Mouse (Mus musculus) liver, embryonic 15.5 days (tissue): ENCODE results near the gene Gp9. TPM values are rescaled to one million over a fixed set of nuclear protein-coding genes. Genes with fewer than 3 reads are reported as not detected.
"Not testable (repeated sequence)": the region's sequence is repeated elsewhere in the genome, so short reads cannot be mapped to it uniquely, and the experiment has no call there.

Experiments used
- ATAC-seq: fragments of 200-750 bp; cut with Nextera tagmentation; 2 replicates; pipeline ENCODE4 v1.8.0; 2017; ENCODE audit warnings: moderate number of reproducible peaks, mild to moderate bottlenecking, moderate library complexity; ENCODE audit not compliant: insufficient read depth
- H3K27ac ChIP-seq: fragments of 300-500 bp; sonication (generic); replicated peaks from 2 replicates; pipeline ENCODE4 v1.5.1; 2015; ENCODE audit warnings: mild to moderate bottlenecking, inconsistent platforms
- H3K27me3 ChIP-seq: fragments of 300-500 bp; sonication (generic); 2 replicates; pipeline ENCODE4 v1.6.1; 2015; ENCODE audit warnings: mild to moderate bottlenecking, inconsistent platforms
- H3K36me3 ChIP-seq: fragments of 300-500 bp; sonication (generic); replicated peaks from 2 replicates; pipeline ENCODE4 v1.6.1; 2015; ENCODE audit warnings: moderate library complexity, mild to moderate bottlenecking, inconsistent platforms
- H3K4me1 ChIP-seq: fragments of 300-500 bp; sonication (generic); replicated peaks from 2 replicates; pipeline ENCODE4 v1.6.1; 2015; ENCODE audit warnings: inconsistent platforms
- H3K4me2 ChIP-seq: fragments of 300-500 bp; sonication (generic); 2 replicates; pipeline ENCODE4 v1.6.1; 2015; ENCODE audit warnings: moderate library complexity, mild to moderate bottlenecking, inconsistent platforms
- H3K4me3 ChIP-seq: fragments of 300-500 bp; sonication (generic); replicated peaks from 2 replicates; pipeline ENCODE4 v1.5.1; 2015; ENCODE audit warnings: mild to moderate bottlenecking, inconsistent platforms
- H3K9ac ChIP-seq: fragments of 300-500 bp; sonication (generic); 2 replicates; pipeline ENCODE4 v1.6.1; 2015; ENCODE audit warnings: moderate library complexity, mild to moderate bottlenecking, inconsistent platforms
- H3K9me3 ChIP-seq: fragments of 300-500 bp; sonication (generic); replicated peaks from 2 replicates; pipeline ENCODE4 v1.6.1; 2016; ENCODE audit warnings: inconsistent platforms
- WGBS: fragments of 180-500 bp; shearing (Covaris S2); methylation state at CpG from one replicate; pipeline ENCODE4 v1.1.7; 2015; ENCODE audit warnings: mixed read lengths; ENCODE audit not compliant: insufficient replicate concordance; 5-methylcytosine and 5-hydroxymethylcytosine counted together
- polyA plus RNA-seq: library from polyadenylated mRNA; unstranded; fragments of >200 nt; fragmentation: Nextera tagmentation; extraction: Ambion mirVana; gene quantifications from 2 replicates; pipeline ENCODE4 v1.2.1, GENCODE M21; 2015

Gp9 gene
- polyA plus RNA-seq, 1 experiment from 2014 or later = 26.8 TPM

GRCm38 (mm10) chr6:87750184-87750910 is 27.5 kb upstream of the Gp9 start:
- Histone ChIP-seq H3K27ac (no peak overlapping the region), H3K4me3 (no peak overlapping the region), H3K27me3 (peaks cover 7% of the 10 kb centered on the region), H3K9me3 (no peaks in the 10 kb centered on the region), H3K4me2 (no peak overlapping the region), H3K9ac (no peak overlapping the region), H3K4me1 (peaks cover 55% of the 10 kb centered on the region), H3K36me3 (no peaks in the 10 kb centered on the region)
- 56% methylated on average over 8 of the region's 8 CpGs for WGBS
- ATAC-seq = no peak

- Histone ChIP-seq H3K4me1 (peaks cover 45% of the 10 kb centered on the region), H3K36me3 (no peaks in the 10 kb centered on the region), H3K27me3 (peaks cover 7% of the 10 kb centered on the region), H3K27ac (no peak overlapping the region), H3K9ac (no peak overlapping the region), H3K4me2 (no peak overlapping the region), H3K4me3 (no peak overlapping the region), H3K9me3 (no peaks in the 10 kb centered on the region)
- 71% methylated on average over 6 of the region's 6 CpGs for WGBS
- no peak for ATAC-seq
Observed at GRCm38 (mm10) chr6:87751574-87751973, 26.3 kb upstream of the Gp9 start.

- 92% methylated on average over 4 of the region's 4 CpGs for WGBS
- Histone ChIP-seq H3K4me2 (no peak overlapping the region), H3K36me3 (no peaks in the 10 kb centered on the region), H3K4me3 (no peak overlapping the region), H3K4me1 (peaks cover 24% of the 10 kb centered on the region), H3K27ac (no peak overlapping the region), H3K27me3 (peaks cover 7% of the 10 kb centered on the region), H3K9me3 (no peaks in the 10 kb centered on the region), H3K9ac (no peak overlapping the region)
- no peak; the same call in 1 of the 2 replicates for ATAC-seq
Observed at GRCm38 (mm10) chr6:87755196-87755595, 22.7 kb upstream of the Gp9 start.

- WGBS = 77% methylated on average over 8 of the region's 8 CpGs
- H3K27ac ChIP-seq = no peak overlapping the region
- ATAC-seq = no peak
Observed at GRCm38 (mm10) chr6:87756896-87757295, 21.0 kb upstream of the Gp9 start.

GRCm38 (mm10) chr6:87759404-87759803 is 18.5 kb upstream of the Gp9 start:
- Histone ChIP-seq H3K4me1 (peaks cover 43% of the 10 kb centered on the region), H3K9me3 (no peaks in the 10 kb centered on the region), H3K27me3 (no peaks in the 10 kb centered on the region), H3K27ac (peak overlapping the region; percentile 53), H3K4me2 (peak overlapping the region; percentile 17), H3K9ac (no peak overlapping the region), H3K4me3 (no peak overlapping the region), H3K36me3 (no peaks in the 10 kb centered on the region)
- 58% methylated on average over 3 of the region's 3 CpGs for WGBS
- ATAC-seq = no peak

More at GRCm38 (mm10) chr6:87756896-87757295, 21.0 kb upstream of the Gp9 start:
- Histone ChIP-seq H3K4me1 (peaks cover 32% of the 10 kb centered on the region), H3K4me2 (no peak overlapping the region), H3K9me3 (no peaks in the 10 kb centered on the region), H3K4me3 (no peak overlapping the region), H3K9ac (no peak overlapping the region), H3K36me3 (no peaks in the 10 kb centered on the region), H3K27me3 (peaks cover under 1% of the 10 kb centered on the region; the same call in 1 of the 2 replicates)

- peak overlapping the region; percentile 53 for H3K27ac ChIP-seq
- H3K27me3 ChIP-seq = no peaks in the 10 kb centered on the region
- peaks cover 42% of the 10 kb centered on the region for H3K4me1 ChIP-seq
- 48% methylated on average over 3 of the region's 3 CpGs for WGBS
- H3K9me3 ChIP-seq = no peaks in the 10 kb centered on the region
- no peaks in the 10 kb centered on the region for H3K36me3 ChIP-seq
- no peak for ATAC-seq
- no peak overlapping the region for H3K4me3 ChIP-seq
- peak overlapping the region; percentile 12; the same call in 1 of the 2 replicates for H3K4me2 ChIP-seq
- no peak overlapping the region for H3K9ac ChIP-seq
Observed at GRCm38 (mm10) chr6:87759850-87760249, 18.0 kb upstream of the Gp9 start.

- peaks cover 36% of the 10 kb centered on the region for H3K4me1 ChIP-seq
- no peak for ATAC-seq
- peak overlapping the region; percentile 87 for H3K27ac ChIP-seq
- no peak overlapping the region for H3K4me2 ChIP-seq
- 78% methylated on average over 5 of the region's 5 CpGs for WGBS
- no peak overlapping the region for H3K4me3 ChIP-seq
- no peaks in the 10 kb centered on the region for H3K9me3 ChIP-seq
- H3K27me3 ChIP-seq = no peaks in the 10 kb centered on the region
- no peak overlapping the region for H3K9ac ChIP-seq
- H3K36me3 ChIP-seq = no peaks in the 10 kb centered on the region
Observed at GRCm38 (mm10) chr6:87762161-87762560, 15.7 kb upstream of the Gp9 start.

- no peaks in the 10 kb centered on the region for H3K36me3 ChIP-seq
- 40% methylated on average over 4 of the region's 4 CpGs for WGBS
- ATAC-seq = peak; percentile 99
- peak overlapping the region; percentile 87 for H3K27ac ChIP-seq
- H3K9ac ChIP-seq = peak overlapping the region; percentile 33; the same call in 1 of the 2 replicates
- no peaks in the 10 kb centered on the region for H3K9me3 ChIP-seq
- no peak overlapping the region; the same call in 1 of the 2 replicates for H3K4me3 ChIP-seq
- peak overlapping the region; percentile 51 for H3K4me2 ChIP-seq
- peaks cover 36% of the 10 kb centered on the region for H3K4me1 ChIP-seq
- no peaks in the 10 kb centered on the region for H3K27me3 ChIP-seq
Observed at GRCm38 (mm10) chr6:87763376-87764280, 14.2 kb upstream of the Gp9 start.

- not testable (repeated sequence) for ATAC-seq, H3K9ac ChIP-seq, H3K9me3 ChIP-seq, H3K27me3 ChIP-seq, H3K27ac ChIP-seq, H3K4me3 ChIP-seq, H3K36me3 ChIP-seq, H3K4me2 ChIP-seq
- WGBS = 79% methylated on average over 2 of the region's 2 CpGs
- H3K4me1 ChIP-seq = peaks cover 36% of the 10 kb centered on the region
Observed at GRCm38 (mm10) chr6:87764296-87764695, 13.6 kb upstream of the Gp9 start.

GRCm38 (mm10) chr6:87770626-87771025 is 7.2 kb upstream of the Gp9 start:
- Histone ChIP-seq H3K4me1 (peaks cover 2% of the 10 kb centered on the region), H3K4me3 (no peak overlapping the region), H3K27me3 (no peaks in the 10 kb centered on the region), H3K4me2 (no peak overlapping the region), H3K36me3 (no peaks in the 10 kb centered on the region), H3K9me3 (no peaks in the 10 kb centered on the region), H3K27ac (no peak overlapping the region), H3K9ac (no peak overlapping the region)
- peak; percentile 42; the same call in 1 of the 2 replicates for ATAC-seq
- 39% methylated on average over 8 of the region's 8 CpGs for WGBS

GRCm38 (mm10) chr6:87774466-87774865 is 3.4 kb upstream of the Gp9 start:
- WGBS = 34% methylated on average over 1 of the region's 1 CpGs
- no peaks in the 10 kb centered on the region for H3K36me3 ChIP-seq
- H3K4me1 ChIP-seq = peaks cover 40% of the 10 kb centered on the region
- no peak overlapping the region for H3K9ac ChIP-seq
- H3K4me2 ChIP-seq = no peak overlapping the region
- ATAC-seq = no peak
- no peaks in the 10 kb centered on the region for H3K27me3 ChIP-seq
- H3K4me3 ChIP-seq = no peak overlapping the region
- H3K9me3 ChIP-seq = no peaks in the 10 kb centered on the region
- no peak overlapping the region for H3K27ac ChIP-seq
